Mouse (Mus musculus): ENCODE measurements around the gene Sstr4. TPM values are rescaled to one million over a fixed set of nuclear protein-coding genes. Genes with fewer than 3 reads are reported as not detected.
A peak's percentile ranks its signal among the peaks of the same experiment; 100 is the strongest.

Sstr4 gene
- total RNA-seq, 2 experiments from 2014 or later, result 39.1 to 41.7 TPM

DNA sequence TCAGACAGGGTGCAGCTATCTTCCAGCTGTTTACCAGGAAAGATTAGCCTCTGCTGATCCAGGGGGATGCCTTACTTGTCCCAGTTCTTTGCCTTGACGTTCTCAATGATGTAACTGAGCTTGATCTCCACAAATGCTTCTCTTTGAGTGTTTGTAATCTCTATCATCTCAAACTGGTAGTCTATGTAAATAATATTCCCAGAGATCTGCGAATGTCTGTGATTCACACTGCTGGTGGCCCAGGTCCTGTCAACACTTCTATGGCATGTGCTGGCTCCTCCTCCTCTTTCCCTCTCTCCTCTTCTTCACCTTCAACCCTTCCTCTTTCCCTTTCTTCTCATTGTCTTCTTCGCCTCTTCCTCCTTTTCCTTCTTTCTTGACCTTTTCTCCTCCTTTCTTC lies 24.0 kb downstream of the Sstr4 start:
- intact Hi-C loops (cut with DNase I), result no loop called here
- no peak for DNase-seq (ENCODE audit: extremely low spot score in 1 of 2, low spot score in 2 of 2)

DNA sequence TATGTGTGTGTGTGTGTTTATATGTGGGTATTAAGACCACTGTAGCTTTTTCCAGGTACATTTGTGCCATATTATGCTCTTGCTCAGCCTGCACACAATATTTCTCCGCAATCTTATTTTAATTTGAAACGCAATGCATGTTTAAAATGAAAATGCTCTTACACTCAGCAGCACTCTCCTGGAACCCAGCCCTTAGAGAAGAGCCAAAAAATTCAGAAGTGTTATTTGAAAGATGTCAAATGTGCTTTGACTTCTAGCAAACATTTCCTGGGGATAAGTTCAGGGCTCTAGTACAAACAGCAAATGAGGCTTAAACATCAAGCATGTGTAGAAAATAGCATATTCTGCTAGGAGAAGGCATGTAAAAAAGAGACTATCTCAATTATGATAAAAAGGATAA lies 24.6 kb downstream of the Sstr4 start:
- DNase-seq (ENCODE audit: extremely low spot score in 1 of 2, low spot score in 2 of 2), result no peak
- intact Hi-C loops (cut with DNase I), result no loop called here

DNA sequence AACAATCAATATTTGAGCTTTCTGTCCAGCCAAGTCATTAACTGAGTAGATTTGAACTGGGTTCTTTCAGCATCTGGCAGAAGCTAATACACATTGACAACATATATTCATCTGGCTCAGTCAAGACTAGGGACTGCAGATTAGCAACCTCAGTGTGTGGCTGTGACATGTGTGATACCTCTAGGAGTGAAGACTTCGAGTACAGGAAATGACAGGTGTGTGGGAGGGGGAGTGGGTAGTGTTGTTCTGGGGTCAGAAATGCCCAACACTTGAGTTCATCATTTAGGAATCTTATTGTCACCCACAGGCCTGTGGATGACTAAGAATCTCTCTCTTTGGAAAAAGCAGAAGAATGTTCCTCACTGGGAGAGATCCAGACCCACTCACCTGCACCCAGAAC lies 26.0 kb downstream of the Sstr4 start:
- intact Hi-C loops (cut with DNase I), result no loop called here
- no peak for DNase-seq (ENCODE audit: extremely low spot score in 1 of 2, low spot score in 2 of 2)

DNA sequence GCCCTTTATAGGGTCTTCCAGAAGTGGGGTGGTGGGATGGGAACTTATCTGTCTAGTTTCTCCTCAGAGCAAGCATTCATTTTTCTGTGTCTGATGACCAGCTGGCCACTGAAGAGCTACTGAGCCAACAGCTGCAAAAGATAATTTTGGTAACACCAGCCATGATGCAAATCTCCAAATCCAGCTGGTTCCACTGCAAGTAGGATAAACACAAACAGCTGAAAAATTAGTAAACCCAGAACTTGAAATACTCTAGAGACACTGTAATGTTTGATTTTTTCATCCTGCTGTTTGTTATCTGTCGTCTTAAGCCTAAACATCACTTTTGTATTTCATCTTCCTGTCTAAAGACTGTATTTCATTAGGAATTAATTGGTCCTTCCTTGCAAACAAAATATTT lies 26.6 kb downstream of the Sstr4 start:
- no peak for DNase-seq (ENCODE audit: extremely low spot score in 1 of 2, low spot score in 2 of 2)
- intact Hi-C loops (cut with DNase I), result no loop called here

DNA sequence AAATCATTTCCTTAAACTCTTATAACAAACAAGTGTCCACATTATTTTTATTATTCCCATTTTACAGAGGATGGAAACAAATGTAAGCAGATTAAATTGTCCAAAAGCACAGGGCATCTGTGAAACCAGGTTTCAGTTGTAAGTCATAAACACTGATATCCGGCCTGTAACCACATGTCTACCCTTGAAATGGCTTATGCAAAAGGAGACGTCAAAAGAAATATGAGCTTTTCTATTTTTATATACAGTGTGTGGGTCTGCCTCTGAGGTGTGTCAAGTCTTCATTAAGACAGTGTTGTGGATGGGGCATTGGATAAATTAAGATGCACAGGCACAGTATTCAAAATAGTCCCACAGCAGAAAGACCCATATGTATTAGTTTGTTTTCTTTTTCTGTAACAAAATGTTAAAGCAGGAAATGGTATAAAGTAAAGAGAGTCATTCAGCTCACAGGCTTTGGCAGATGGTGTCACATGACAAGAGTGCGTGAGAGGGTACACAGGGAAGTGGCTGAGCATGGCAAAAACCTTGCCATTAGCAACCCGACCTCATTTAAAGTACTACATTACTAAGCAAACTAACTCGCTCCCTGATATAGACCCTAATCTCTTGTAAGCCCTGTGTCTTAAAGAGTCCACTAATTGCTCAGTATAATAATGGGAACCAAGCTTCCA lies 30.7 kb downstream of the Sstr4 start:
- no peak for DNase-seq (ENCODE audit: extremely low spot score in 1 of 2, low spot score in 2 of 2)
- intact Hi-C loops (cut with DNase I), result no loop called here

DNA sequence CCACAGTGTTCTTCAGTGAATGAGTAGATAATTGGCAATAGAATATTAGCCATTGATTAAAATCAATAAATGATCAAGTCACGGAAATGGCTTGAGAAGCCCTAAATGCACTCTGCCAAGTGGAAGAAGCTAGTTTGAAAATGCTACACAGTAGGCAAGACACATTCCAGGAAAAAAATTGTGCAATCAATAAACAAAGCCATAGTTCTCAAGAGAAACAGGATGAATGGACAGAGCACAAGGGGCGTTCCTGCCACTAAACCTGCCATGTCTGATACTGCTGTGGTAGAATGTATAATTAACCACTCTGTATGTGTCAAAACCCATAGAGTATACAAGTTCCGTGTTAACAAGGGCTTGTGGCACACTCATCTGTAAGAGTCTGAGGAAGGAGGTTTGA lies 32.4 kb downstream of the Sstr4 start:
- DNase-seq (ENCODE audit: extremely low spot score in 1 of 2, low spot score in 2 of 2), result no peak
- intact Hi-C loops (cut with DNase I), result no loop called here

DNA sequence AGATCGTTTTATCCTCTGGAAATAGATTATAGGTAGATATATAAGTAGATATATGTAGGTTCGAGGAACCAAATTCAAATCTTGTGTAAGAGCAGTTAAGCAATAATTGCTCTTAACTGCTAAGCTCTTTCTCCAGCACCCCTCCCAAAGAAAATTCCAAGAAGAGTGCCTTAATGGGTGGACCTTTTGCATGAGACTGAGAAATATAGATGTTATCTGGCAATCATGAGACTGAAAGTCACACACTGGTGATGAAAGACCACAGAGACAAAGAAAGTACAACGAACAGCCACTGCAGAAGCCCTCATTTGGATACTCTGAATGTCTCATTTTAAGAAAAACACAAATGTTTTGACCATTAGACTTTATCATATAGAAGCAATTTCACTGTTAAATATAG lies 33.4 kb downstream of the Sstr4 start:
- intact Hi-C loops (cut with DNase I), result no loop called here

DNA sequence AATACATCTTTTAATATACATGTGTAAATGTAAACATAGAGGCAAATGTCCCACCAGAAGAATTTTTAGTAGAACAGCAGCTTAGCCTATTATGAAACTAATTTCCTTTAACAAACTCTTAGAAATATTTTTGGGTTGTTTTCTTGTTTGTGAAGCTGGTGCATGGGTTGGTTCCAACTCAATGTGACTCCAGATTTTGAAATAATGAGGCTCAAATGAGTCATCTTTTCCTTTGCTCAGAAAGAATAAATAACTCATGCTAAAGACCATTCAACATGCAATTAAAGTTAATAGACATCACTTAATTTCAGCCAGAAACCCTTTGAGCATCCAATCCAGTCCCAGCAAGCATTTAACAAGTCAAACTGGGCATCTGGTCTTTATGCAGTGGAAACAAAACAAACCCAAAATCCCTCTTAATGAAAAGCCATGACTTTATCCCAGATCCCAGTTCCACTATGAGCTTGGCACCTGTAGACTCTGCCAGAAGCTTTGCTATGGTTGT lies 33.9 kb downstream of the Sstr4 start:
- intact Hi-C loops (cut with DNase I), result no loop called here
- no peak for DNase-seq (ENCODE audit: extremely low spot score in 1 of 2, low spot score in 2 of 2)

More for the DNA sequence above, 33.4 kb downstream of the Sstr4 start:
- no peak for DNase-seq (ENCODE audit: extremely low spot score in 1 of 2, low spot score in 2 of 2)

DNA sequence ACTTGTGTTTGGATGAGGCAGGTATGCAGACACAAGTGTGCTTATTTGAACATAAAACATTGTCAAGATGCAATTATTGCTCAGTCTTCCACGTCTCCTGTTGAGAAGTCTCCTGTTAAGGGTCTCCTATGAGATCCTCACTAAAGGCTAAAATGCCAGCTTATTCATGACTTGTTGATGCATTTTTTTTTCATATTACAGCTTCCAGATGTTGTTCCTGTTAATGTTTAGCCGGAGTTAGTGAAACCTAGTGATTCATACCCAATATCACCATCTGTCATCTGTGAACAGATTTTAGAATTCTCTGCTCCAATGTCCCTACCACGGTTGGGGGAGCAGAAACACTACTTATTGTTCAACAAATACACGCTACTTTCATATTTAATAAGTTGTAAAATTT lies 35.8 kb downstream of the Sstr4 start:
- intact Hi-C loops (cut with DNase I), result no loop called here

DNA sequence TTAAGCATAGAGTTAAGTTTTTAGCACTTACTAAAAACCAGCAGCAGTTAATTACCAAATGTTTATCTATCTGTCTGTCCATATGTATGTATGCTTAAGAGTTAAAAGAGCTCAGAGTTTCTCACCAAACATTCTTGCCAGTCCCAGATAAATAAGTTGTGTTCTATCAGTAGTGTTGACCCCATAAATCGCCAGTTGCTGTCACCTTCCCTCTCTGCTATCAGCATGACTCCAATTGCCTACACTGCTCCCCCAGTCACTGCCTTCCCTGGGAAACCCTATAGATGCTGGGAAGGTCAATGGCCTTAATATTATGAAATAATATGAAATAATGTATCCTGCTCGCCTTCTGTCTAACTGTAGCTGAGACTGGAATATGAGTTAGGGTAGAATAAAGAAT lies 37.2 kb downstream of the Sstr4 start:
- DNase-seq (ENCODE audit: extremely low spot score in 1 of 2, low spot score in 2 of 2), result no peak
- intact Hi-C loops (cut with DNase I), result no loop called here

More for the DNA sequence above, 35.8 kb downstream of the Sstr4 start:
- DNase-seq (ENCODE audit: extremely low spot score in 1 of 2, low spot score in 2 of 2), result no peak

DNA sequence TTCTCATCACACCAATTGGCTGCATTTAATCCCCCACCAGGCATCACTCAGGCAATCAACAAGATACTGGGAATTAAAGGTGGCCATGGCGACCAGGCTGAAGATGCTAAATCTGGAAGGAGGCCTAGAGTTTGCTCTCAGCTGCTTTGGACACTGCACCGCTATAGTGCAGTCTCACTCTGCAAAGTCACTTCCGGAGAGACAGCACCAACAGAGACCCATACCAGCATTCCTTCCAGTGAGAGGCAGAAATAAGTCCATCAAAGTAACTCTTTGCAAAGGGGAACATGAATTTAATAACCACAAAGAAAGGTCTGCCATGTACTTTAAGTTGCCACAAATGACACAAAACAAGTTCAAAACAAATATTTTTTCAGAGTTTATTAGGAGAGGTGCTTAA lies 41.1 kb downstream of the Sstr4 start:
- no peak for DNase-seq (ENCODE audit: extremely low spot score in 1 of 2, low spot score in 2 of 2)
- intact Hi-C loops (cut with DNase I), result no loop called here

DNA sequence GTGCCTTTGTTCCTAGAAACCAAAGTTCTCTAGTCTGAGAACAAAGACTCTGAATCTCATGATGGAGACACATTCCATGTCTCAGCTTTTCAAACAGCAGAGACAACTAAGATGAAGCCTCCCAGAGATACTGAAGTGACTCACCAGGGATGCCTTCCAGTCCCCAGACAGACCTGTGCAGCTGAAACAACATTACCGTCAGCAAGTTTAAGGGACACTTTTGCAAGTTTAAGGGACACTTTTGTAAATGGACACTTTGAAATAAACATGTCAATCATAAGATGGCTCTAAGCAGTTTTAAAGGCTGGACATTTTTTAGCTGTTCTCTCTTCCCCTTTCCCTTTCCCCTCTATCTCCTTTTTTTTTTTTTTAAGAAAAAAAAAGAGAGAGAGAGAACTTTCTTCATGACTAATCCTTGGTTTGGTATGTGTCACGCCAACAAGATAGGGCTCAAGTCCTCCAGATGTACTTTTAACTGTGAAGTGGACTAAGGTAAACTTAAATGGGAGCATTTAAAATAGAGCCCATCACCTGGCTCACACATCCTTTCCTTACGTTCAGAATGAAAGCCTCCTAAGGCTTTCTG lies 44.6 kb downstream of the Sstr4 start:
- DNase-seq (ENCODE audit: extremely low spot score in 1 of 2, low spot score in 2 of 2), result no peak
- intact Hi-C loops (cut with DNase I), result no loop called here

DNA sequence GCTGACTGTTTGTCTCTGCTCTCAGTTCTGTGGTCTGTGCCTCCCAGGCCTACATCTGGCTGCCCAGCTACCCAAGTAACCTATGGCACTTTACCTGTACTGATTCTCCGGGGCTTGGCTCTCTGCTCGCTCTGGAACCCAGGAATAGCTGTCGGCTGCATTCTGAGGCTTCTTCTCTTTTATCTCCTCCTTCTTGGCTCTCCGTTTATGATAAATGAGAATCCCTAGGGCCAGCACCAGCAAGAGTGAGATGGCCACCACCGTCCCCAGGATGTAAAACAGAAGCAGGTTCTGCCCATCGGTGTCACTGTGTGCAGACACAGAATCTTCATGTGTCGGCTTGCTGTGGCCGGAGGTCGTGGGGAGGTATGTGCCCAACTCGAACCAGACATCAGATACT lies 46.3 kb downstream of the Sstr4 start:
- intact Hi-C loops (cut with DNase I), result no loop called here
- no peak for DNase-seq (ENCODE audit: extremely low spot score in 1 of 2, low spot score in 2 of 2)

DNA sequence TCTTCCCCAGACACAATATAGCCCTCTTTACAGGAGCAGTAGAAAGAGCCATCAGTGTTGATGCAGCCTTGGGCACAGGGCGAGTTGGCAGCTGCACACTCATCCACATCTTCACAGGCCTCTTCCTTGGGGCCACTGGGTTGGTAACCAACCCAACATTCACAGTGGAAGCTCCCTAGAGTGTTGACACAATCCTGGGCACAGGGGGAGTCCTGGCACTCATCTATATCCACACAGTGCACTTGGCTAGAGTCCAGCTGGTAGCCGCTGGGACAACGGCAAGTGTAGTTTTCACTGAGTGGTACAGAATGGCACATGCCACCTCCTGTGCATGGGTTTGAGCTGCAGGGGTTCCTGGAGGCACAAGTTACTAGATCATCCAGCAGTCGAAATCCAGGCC lies 47.0 kb downstream of the Sstr4 start:
- intact Hi-C loops (cut with DNase I), result no loop called here
- peak in 1 of 2 experiments; percentile 44 for DNase-seq (ENCODE audit: extremely low spot score in 1 of 2, low spot score in 2 of 2)

DNA sequence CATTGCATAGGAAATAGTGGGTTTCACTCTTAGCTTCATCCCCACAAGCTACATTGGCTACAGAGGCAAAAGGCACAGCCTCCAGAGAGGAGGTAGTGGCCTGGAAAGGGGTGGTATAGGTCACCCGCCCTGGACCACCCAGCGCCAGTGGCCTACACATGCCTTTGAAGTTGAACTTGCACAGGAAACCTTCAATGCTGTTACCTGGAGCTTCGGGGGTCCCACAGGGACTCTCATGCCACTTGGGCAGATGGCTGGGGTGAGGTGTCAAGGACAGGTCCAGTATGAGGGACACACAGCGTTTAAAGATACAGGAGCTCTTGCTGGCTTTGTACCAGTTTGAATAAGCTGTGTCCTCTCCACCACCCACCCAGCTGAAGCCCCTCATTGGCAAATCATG lies 47.6 kb downstream of the Sstr4 start:
- DNase-seq (ENCODE audit: extremely low spot score in 1 of 2, low spot score in 2 of 2), result peak in 1 of 2 experiments; percentile 29
- intact Hi-C loops (cut with DNase I), result no loop called here

DNA sequence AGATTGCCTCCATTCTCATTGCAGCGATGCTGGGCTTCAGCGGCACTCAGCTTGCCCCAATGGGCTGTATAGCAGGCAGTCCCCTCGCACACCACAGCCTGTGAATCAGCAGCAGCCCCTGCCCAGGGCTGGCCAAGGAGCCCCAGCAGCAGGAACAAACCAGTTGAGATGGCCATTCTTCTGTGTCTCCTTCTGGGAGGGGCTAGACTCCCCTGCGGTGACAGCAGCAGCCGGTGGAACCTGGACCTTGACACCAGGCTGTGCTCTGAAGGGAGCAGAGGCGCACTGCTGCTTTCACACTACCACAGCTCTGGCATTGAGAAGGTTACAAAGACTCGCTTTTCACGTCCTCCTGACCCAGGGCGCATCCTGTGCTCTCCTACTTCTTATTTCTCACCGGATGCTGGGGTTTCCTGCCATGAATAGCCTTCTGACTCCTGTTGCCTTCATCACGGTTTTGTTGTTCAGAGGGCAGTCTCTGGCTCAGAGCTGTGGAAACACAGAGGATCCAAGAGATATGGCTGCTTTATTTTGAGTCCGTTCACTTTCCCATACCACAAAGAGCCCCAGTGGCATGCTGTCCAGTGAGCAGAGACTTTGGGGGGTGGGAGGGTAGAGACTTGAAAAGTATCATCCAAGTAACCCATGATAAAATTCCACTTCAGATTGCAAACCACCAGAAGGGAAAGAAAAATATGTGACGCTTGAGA lies 48.3 kb downstream of the Sstr4 start, which contains the start of gene Cd93:
Gene Cd93 (minus strand): TSS at position 315 of the 710 bp plus-strand sequence.
- peak in 1 of 2 experiments; percentile 49 for DNase-seq (ENCODE audit: extremely low spot score in 1 of 2, low spot score in 2 of 2)
- intact Hi-C loops (cut with DNase I), result no loop called here

DNA sequence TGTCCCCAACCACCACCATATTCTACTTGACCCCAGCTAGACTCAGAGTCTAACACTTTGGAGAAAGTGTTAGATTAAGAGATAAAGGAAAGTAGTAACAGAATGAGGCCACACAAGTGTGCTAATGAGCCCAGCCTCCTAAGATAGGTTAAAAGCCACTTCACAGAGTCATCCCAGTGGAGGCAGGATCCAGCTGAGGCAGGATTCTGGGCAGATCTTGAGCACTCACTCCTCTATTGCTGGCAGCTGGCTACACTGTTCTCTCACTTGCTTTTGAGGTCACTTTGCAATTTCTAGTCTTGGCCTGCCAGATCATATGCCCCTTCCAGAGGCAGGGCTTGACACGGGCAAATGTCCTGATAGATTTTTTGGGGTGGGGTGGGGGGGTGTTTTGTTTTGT lies 49.3 kb downstream of the Sstr4 start:
- intact Hi-C loops (cut with DNase I), result no loop called here

DNA sequence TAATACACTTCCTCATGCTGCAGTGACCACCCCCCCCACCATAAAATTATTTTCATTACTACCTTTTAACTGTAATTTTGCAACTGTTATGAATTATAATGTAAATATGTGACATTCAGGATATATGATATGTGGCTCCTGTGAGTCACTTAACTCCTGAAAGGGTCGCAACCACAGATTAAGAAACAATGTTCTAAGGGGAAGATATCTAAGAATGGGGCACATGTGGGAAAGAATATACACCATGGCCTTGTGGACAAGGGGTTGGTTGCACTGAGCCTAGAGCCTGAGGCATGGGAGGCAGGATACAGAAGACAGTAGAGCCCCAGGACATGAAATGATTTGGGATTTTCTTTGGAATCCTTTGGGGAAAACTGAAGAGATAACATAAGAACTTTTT lies 50.5 kb downstream of the Sstr4 start:
- DNase-seq (ENCODE audit: extremely low spot score in 1 of 2, low spot score in 2 of 2), result no peak
- intact Hi-C loops (cut with DNase I), result no loop called here

More for the DNA sequence above, 49.3 kb downstream of the Sstr4 start:
- no peak for DNase-seq (ENCODE audit: extremely low spot score in 1 of 2, low spot score in 2 of 2)
